Mouse (Mus musculus) embryo, embryonic 10.5 days (tissue): ENCODE results near the gene Abca4.

Experiments
- DNase-seq: peaks from one replicate; pipeline ENCODE4 v3.0.0-alpha.2; 2015; ENCODE audit warnings: low spot score

Gene Abca4

DNA sequence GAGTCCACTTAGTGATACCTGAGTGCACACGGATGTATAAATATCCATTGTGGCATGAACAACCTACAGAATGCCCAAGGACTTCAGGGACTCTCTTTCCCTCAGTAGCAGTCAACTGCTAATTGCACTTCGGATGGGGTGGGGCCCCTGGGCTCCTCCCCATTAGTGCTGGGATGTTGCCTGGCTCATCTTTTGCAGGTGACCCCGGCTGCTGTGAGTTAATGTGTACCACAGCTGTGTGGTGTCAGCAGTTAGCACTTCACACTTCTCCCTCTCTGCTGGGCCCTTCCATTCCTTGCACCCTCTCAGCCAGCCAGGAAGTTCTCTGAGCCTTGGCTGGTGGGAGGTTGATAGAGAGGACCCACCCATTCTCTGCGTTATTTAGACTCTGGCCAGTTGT lies 65.2 kb downstream of the Abca4 start:
- no peak for DNase-seq

DNA sequence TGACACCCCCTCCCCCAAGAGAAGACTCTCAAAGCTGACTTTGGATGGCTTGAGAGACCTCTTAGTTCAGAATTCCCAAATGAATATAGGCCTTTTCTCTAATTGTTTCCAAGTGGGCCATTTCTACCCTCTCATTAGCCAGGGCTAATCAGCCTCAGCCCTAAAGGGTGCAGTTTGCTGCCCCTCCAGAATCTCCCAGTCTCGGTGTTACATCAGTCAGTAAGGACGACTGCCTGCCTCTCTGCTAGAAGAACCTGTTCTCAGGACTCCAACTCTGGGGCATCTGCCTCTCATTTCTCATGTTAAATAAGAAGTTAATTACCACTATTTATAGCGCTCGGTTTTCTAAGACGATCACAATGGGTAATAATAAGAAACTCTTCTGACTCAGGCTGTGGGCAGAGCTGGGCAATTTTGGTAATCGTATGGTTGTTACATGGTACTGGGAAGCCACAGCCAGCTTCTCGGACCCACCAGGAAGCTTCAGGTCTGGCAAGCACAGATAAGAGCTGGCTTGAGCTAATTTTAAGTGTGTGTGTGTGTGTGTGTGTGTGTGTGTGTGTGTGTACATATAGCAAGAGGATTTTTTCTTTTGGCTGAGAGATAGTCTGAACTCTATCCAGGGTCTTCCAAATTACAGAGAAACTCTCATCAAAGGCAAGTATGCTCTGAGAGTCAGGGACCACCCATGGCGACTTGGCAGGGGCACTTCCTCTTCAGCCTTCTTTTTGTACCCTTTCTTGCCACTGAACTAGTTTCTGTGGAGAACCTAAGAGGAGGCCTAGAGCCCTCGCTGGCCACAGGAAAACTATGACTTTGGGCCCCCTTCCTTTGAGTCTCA lies 67.1 kb downstream of the Abca4 start:
- peak; percentile 41 for DNase-seq

DNA sequence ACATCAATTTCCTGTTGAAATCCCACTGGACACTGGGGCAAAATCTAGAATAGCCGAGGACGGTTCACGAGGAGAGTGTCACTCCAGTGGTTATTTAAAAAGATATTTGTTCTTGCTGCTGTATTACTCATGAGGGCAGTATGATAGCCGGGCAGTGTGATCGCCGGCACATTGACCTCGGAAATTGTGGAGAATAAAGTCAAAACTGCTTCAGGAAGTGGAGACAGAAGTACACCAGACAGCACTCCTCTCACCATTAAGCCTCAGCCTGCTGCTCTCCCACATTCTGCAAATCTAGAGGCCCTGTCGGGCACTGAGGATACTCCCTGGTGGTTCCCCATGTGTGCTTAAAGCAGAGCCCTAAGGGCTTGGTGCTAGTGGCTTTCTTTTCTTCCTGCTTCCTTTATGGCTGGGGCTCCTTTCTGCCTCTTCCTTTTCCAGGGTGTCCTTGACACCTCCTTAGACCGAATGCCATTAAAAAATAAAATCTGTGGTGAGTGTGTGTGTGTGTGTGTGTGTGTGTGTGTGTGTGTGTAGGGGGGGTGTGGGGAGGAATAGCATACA lies 74.5 kb downstream of the Abca4 start:
- no peak for DNase-seq

DNA sequence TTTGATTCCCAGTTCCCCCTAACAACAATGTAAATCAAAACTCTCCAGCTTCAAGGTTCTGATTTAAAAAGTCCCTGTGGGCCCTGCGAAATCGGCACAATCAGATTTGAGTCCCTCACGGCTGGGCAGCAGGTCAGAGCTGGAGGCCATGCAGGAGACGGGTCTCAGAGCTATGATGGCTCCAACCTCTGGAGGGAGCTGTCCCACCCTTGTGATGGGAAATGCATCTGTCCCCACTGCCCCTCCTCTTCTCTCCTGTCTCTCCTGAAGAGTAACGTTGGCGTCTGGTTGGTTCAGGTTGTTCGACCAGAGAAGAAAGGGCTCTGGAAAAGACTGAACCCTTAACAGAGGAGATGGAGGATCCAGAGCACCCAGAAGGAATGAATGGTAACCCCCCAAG lies 75.5 kb downstream of the Abca4 start:
- DNase-seq: no peak

DNA sequence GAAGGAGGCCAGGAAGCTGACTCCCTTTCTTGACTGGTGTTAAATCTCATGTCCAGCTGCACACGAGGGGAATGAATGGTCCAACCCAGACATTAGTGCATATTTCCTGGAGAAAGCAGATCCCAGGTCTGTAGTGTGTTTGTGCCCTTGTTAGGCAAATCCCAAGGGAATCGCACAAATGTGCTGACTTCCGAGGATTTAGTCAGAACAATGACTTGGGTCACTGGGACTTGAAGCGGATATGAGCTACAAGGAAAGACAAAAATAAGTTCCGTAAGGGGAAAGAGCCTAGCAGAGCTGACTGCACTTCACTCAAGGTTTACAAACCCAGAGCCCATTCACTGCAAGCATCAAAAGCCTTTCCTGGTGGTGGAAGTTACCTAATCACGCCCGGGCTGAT lies 76.0 kb downstream of the Abca4 start:
- DNase-seq: no peak

DNA sequence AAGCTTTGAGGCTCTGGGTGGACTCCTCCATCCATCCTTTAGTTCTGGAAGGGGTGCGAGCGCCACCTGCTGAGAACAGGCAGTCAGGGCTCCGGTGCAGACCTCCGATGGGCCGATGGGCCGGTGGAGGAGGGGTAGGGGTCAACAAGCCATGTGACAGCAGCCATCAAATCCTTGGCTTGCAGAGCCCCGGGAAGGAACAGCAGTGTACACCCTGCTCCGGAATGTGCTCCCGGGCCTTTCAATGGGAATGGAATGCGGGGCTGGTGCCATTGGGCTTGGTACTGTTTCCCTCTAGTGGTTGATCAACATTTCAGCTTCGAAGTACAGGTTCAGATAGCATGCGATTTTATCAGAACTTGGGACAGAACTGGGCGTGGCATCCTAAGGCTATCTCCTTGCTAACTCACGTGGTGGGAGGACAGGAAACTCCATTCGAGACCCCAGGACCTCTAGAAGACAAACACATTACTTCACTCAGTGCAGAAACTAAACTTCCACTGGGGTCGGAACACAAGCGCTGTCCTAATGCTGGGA lies 78.0 kb downstream of the Abca4 start:
- DNase-seq: peak; percentile 96

DNA sequence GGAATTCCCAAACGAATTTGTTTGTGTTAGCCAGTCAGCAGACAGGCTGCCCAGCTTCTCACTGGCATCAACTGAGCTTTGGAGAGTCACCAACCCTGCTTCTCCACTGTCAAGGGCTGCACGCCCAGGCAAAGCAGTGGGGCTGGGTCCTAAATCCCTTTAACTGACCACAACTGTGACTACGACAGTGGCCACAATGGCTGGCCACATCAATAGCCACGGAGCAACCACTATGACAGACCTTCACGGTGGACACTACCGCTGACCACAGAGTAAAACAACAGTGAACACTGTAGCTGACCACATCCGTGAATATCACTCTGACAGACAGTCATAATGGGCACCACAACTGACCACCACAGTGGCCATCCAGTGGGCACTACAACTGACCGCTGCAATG lies 78.6 kb downstream of the Abca4 start:
- no peak for DNase-seq

DNA sequence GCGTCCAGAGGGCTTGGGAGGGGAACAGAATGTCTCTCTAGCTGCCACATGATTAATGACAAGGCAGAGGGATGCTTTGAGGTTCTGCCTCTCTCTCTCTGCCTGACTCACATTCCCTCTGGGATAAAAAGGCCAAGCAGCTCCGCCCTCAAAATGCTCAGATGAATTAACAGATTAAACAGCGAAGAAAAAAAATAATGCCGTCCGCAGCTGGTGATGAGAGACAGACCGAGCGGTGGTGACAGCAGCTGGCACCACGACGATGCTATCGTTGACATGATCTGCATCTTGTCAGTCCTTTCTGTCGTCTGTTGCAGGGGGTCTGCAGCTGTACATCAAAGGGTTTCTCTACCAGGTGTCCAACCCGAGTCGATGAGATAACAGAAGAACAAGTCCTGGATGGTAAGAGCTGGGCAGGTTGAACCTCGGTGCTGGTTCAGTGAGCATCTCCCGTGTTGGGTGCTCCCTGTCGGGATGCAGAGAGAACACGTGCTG lies 84.8 kb downstream of the Abca4 start:
- peak; percentile 51 for DNase-seq

DNA sequence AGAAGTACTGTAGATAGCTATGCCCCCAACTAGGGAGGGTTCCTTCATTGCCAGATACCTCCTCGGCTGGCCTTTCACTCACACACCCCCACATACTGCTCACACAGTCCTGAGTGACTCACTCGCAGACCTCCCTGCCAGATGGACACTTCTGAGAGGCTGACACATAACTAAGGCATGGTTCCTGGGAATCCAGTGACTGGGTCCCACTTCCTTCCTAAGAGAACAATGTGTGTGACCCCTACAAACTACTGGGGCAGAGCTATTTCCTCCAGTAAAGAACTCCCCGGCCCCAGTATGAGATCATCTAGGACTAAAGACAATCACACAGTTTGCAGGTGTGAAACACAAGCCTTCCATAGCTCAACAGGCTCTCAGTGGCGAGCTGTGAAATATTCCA lies 86.5 kb downstream of the Abca4 start:
- DNase-seq: no peak

DNA sequence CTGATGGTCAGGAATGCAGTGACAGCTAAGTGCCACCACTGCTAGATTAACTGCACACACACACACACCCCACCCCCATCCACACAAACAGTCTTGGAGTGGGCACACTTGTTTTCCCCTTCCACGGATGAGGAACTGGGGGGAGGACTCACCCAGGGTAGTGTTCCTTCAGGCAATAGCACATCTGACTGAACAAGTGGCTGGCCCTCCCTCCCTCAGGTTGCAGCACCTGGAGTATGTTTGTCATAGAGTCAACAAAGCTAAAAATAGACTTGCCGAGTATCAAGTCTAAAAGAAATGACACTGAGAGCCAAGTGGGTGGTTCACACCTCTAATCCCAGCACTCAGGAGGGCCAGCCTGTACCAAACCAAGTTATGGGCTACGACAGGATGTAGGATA lies 87.4 kb downstream of the Abca4 start:
- DNase-seq: no peak

DNA sequence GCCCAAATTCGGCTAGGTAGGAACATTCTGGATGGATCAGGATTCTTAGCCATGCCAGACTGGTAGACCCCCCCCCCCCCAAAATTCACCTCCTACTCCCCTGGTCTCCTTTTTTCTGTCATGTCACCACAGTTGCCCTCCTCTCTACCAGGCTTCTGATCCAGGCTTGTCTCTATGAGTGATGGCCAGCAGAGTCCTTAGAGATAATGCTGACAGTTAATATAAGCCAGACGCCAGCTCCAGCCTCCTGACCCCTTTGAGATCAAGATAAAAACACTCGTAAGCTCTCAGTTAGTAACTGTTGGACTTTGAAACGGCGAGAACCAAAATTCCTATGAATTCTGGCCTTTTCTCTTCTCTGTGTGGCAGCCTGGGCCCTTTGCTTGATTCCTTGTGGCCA lies 89.0 kb downstream of the Abca4 start:
- no peak for DNase-seq

DNA sequence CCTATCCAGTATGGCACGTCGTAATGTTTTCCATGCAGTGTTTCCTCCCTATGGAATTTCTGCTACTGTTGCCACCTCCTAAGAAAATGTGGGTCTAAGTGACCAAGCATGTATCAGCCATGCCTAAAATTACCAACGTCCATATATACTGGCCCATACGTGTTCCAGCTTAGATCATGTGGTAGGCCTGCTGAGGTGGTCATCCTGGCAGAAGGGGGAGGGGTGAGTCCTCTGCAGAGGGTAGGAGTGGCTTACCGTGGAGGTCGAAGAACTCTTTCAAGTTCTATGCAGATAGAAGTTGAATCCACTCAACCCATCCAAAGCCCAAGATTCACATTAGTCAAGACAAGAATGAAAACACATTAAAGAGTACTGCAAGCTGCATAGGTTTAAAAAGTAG lies 89.6 kb downstream of the Abca4 start:
- no peak for DNase-seq

DNA sequence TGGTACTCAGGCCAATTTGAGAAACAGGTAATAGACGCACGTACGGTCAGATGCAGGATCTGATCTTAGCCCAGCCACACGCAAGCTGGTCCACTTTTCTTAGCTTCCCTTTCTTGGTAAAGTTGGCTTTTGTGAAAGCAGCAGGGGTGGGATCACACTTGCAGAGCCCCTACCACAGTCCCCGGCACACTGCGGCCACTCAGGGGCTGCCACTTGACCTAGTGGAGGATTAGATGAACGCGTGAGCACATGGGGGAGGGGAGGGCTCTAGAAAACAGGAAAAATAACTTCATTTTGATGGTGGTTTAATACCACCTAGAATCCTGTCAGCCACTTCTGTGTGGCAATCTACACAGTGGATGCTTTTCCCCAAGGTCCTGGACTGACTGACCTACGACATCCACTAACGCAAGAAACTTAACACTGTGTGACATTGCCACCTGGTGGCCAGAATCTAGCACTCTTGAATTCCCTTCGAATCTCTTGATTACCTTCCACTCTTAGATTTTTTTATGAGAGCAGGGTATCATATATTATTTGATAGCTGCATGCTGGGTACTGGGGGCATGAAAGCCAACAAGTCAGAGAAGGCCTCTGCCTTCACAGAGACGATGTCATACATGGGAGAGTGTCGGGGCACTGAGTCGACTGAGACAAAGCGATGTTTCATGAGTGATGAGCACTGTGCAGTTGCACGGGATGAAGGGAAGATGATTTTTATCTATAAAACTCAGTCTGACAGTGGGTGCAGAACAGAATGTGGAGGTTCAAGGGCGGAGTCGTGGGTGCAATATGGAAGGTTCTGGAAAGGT lies 96.6 kb downstream of the Abca4 start:
- peak; percentile 90 for DNase-seq

DNA sequence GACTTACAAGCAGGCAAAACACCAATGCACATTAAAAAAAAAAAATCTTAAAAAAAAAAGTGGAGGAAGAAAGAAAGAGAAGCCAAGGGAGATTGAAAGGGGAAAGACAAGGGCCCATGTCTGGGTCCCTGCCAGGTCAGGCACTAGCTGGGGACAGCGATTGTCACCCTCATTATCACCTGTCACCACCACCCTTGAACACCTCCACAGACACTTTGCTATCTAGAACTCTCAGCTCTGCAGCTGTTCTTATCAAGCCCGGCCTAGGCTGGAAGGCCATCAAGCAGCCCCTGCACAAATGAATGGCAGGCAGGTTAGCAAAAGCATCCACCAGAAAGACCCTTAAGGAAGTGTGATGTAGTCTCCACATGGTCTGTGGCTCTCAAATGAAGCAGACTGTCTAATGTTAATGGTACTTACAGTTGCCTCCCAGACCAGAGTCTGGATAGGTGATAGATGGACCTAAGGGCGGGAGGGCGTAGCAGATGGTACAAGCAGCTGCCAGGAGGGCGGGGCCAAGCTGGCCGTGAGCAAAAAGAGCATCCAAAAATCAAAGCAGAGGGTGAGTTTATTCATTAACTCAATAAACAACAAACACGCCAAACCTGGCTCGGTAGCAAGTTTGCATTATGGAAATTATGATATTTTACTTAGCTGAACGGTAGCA lies 98.1 kb downstream of the Abca4 start:
- DNase-seq: no peak

DNA sequence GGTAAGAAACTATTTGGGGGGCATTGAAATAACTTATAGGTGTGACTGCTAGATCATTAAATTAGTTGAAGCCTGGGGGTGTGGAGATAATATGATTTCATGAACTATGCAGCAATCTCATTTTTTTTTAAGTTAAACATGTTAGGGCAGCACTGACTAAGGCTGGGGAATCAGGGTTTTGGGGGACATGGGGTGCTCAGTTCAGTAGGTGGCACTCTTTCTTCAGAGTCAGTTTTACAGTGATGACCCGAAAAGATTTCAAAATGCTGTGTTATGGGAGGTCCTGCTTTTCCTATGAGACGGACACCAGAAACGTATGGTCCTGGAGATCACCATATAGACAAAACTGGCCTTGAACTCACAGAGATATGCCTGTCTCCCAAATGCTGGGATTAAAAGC lies 99.2 kb downstream of the Abca4 start:
- DNase-seq: no peak

DNA sequence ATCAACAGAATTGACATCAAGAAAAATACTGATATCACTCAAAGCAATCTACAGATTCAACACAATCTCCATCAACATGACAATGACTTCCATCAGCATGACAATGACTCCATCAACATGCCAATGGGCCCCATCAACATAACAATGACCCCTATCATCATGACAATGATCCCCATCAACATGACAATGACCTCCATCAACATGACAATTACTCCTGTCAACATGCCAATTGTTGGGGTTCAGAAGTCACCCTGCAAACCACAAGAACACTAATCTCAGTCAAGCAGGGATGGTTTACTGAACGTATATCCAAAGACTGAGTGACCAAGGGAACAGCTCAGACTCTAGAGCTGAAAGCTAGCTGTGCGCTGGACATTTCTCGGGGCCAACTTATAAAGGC lies 101.2 kb downstream of the Abca4 start:
- no peak for DNase-seq

DNA sequence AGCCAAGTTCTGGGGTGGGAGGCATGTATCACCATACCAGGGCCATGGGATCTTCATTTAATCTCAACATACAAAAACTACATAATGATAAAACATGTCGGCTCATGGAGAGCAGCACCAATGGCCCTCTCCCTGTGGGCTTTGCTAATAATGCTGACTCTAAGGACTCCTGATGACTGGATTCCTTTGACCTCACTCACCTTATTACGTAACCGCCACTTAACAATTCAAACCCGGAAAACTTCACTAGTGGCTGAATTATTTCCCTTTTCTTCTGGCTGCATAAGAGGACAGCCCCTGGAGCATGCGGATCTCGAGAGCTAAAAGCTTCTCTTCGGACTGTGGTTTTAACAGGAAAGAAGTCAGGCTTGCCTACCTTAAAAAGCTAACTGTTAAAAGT lies 106.6 kb downstream of the Abca4 start:
- no peak for DNase-seq

DNA sequence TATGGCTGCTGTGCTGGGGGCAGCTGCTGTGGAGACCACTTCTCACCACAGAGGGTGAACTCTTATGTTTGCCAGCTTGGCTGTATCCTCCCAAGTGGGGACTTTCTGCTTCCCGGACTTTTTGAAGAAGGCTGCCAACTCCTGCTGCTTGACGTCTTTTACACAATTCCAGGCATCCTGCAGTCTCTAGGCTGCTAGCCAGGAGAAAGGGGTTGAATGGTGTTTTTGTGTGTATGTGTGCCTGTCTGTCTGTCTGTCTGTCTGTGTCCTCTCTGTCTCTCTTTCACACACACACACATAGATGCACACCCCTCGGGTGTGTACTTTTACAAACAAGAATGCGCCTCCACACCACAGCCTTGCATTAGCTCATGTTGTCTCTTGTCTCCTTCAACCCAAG lies 108.2 kb downstream of the Abca4 start:
- DNase-seq: no peak

DNA sequence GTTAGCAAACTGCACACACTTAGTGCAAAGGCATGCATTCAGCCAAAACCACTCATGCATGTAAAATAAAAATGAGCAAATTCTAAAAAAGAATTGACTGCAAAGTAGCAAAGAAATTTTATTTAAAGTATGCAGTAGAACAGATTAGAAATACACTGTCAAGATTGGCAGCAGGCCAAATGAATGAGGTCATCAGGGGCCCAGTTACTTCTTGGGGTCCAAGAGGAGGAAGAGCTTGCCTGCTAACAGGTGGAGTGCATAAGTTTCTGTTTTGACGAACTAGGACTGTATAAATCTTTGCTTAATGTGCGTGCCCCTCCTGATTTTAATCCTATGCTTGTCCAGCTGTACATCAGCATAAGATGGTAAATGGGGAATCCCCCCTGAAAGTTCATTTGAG lies 109.8 kb downstream of the Abca4 start:
- DNase-seq: no peak

DNA sequence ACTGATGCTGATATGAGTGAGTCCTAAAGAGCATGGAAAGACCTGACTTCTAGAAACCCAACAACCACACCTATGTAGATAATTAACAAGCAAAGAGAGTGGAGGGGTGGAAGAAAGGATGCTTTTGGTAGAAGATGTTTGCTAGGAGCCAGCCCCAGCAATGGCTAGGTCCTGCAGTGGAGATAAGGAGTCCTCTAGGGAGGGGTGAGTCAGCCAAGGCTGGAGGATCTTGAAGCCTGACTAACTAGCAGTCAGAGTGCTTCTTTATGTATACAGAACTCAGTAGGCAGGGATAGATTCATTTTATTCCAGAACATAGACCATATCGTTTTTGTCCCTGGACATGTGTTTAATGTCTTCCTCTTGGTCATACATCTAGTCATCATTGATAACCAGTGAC lies 115.2 kb downstream of the Abca4 start:
- DNase-seq: no peak

DNA sequence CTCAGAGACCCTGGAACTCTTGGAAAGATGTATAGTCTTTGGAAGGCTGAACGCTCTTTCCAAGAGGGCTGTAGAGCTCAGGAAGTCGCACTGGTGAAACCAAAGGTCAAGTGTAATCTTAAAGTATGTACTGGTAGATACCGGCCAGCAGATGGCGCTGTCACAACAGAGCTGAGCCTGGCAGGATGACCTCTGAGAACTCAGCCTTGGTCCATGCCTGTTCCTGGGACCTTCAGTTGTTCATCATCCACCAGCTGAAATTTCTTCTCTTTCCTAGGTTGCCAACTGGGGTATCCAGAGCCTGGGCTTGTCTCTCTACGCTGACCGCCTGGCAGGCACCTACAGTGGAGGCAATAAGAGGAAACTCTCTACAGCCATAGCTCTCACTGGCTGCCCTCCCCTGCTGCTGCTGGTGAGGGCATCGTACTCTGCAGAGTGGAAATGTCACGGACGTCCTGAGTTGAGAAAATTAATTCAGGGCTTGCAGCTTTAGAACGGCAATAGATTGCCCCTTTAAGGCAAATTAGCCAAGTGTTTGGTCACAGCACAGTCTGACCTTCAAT lies 125.5 kb downstream of the Abca4 start:
- peak; percentile 81 for DNase-seq
